Mouse (Mus musculus): ENCODE measurements around the gene Wfikkn2.

Wfikkn2 gene

GRCm38 (mm10) chr11:94221257-94221656 lies 24.5 kb downstream of the Wfikkn2 start:
- no peak for DNase-seq (ENCODE audit: low read depth, low spot score)

DNA sequence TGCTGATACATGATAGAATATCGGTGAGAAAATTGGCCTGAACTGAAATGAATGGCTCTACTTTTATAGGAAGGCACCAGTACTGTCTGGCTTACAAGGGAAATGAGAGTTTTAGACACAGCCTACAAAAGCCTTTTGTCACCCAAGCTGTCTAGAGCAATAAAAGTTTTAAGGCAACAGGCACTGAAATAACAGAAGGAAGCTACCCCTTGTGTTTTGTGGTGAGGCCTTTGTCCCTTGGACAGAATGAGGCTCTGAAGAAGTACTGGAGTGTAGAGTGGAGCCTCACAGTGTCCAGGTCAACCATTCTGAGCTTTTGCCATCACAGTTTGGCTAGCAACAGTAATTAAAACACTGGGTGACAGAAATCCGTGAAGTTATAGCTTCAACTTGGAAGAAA lies 29.6 kb downstream of the Wfikkn2 start:
- no peak for DNase-seq (ENCODE audit: low read depth, low spot score)

DNA sequence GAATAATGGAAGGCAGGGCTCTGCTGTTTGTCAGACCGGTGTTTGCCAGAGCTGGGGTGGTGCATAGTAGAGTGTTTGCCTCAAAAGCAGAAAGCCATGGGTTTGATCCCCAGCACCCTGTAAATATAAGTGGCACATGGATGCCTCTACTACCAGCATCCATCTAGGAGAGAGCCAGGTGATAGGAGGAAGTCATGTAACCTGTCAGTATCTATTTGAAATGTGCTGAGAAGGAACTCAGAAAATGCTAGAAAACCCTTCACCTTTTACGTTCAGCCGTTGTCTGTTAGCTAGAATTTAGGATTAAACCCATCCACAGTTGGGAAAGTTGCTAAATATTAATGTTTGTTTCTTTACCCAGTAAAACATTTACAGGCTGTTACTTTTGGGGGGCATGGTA lies 30.2 kb downstream of the Wfikkn2 start:
- no peak for DNase-seq (ENCODE audit: low read depth, low spot score)

- DNase-seq (ENCODE audit: low read depth, low spot score): no peak
These were observed 31.8 kb downstream of the Wfikkn2 start for GRCm38 (mm10) chr11:94213735-94214594.

DNA sequence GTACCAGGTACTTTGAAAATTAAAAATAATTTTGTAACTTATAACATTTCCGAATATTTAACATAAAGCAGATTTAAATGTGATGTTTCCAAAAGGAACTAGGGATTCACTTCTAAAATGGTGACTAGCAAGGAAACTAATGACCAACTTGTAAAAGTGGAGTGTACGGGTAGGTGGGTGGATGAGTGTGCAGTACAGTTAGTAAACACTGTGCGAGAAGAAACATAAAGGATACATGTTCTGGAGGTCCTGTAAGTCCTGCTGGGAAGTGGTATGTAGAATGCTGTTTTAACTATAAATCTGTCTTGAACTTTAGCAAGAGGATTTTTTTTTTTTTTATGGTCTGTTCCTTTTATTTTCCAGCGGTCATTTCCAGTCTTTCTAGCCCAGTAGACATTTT lies 32.8 kb downstream of the Wfikkn2 start:
- no peak for DNase-seq (ENCODE audit: low read depth, low spot score)

DNA sequence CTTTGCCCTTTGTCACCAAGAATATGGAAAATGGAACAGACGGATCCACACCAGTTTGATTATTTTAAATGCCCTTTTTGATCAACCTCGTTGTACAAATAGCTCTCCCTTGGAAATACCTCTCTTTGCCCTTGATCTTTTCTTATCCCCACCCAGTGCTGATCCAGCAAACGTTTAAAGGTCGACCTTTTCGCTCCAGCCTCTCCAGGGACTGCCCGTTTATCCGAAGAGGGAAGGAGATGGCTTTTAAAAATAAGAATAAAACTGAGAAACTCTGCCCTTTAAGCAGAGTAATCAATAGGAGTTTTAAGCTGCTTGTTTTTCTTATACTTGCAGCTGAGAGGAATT lies 33.3 kb downstream of the Wfikkn2 start:
- DNase-seq (ENCODE audit: low read depth, low spot score): no peak

DNA sequence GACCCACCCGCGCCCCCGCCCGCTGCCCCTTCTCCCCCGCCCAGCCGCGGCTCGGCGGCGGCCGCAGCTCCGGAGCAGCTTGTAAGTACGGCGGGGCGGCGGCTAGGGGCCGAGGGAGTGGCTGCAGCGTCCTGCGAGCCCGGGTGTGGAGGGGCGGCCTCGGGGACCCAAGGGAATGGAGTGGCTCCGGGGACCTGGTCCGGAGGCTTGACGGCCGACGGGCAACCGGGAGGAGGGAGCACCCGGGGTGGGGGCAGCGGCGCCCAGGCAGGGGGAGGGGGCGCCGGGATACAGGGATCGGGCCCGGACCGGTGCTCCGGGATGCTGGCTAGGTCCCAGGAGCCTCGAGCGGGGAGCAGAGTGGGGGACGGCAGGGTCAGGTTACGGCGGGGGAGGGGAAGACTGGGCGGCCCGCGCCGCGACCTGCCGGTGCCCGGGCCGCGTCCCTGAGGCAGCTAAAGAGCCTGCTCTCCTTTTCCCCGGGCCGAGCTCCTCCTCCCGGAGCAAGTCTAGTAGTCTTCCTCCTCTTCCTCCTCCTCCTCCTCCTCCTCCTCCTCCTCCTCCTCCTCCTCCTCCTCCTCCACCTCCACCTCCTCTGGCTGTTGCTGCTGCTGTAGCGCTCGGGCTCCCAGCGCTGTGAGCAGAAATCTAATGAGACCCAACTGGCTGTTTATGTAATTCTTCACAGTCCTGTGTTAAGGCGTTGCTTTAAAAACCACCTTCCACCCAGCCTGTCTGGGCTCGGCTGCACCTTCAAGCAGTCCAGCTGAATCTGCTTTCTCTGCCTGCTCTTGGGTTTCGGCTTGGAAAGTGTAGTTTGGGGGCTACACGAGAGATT lies 33.9 kb downstream of the Wfikkn2 start:
- DNase-seq (ENCODE audit: low read depth, low spot score): peak; percentile 58

- DNase-seq (ENCODE audit: low read depth, low spot score): peak; percentile 100
These were observed 34.6 kb downstream of the Wfikkn2 start, which contains the start of gene Tob1 for GRCm38 (mm10) chr11:94211124-94211603. Gene Tob1, plus strand, starts transcription at chr11:94211454.

- peak; percentile 97 for DNase-seq (ENCODE audit: low read depth, low spot score)
These were observed 35.4 kb downstream of the Wfikkn2 start for GRCm38 (mm10) chr11:94210191-94211086.

DNA sequence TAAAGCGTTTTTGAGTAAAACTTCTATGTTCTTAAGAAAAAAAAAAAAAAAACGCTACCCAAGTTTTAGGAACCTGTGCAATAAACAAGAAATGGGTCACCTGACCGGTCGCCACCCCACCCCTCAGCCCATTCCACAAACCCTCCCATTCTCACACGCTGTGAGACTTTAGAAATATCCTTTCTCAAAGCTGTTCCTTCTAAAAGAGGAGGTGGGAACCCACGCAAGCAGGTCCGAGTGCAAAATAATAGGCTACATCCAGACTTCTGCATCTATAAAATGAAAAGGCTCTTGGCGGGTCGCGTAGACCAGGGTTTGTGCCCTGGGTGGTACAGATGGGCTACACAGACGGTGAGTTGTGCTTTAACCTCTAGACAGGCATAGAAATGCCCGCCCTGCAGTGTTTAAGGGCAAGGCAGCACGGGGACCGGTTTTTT lies 36.1 kb downstream of the Wfikkn2 start:
- no peak for DNase-seq (ENCODE audit: low read depth, low spot score)

DNA sequence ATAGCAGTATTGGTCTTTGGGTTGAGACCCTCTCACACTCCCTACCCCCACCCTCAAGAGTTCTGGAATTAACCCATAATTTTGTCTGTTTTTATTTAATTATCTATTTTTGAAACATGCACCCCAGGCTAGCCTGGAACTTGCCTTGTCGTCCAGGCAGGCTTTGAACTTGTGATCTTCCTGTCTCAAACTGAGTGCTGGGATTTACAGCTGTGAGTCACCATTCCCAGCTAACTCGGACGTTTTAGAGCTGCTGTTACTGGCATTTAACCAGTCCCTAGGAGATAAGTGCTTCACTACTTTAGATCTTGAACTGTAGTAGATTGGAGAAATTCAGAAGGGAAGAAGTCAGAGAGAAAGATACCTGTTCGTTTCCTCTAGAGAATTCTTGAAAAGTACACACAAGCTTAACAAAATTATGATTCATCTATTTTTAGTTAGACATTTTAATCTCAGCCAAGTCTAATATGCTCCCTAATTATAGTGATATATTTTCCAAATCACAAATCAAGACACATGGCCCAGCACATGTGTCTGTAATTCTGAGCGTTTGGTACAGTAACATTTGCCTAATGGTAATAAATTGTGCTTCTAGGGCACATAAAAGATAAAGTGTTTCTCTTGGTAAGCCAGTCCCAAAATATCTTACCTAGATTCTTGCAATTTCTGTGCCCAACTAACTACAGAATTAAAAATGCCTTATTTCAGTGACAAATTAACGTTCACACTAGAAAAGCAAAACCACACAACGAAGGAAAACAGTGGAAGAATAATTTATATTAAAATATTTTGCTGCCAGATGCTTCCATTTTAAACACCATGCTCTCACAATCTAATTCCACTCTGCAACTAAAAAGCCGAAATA lies 36.8 kb downstream of the Wfikkn2 start:
- DNase-seq (ENCODE audit: low read depth, low spot score): no peak

GRCm38 (mm10) chr11:94206398-94207114 lies 39.2 kb downstream of the Wfikkn2 start:
- DNase-seq (ENCODE audit: low read depth, low spot score): no peak

DNA sequence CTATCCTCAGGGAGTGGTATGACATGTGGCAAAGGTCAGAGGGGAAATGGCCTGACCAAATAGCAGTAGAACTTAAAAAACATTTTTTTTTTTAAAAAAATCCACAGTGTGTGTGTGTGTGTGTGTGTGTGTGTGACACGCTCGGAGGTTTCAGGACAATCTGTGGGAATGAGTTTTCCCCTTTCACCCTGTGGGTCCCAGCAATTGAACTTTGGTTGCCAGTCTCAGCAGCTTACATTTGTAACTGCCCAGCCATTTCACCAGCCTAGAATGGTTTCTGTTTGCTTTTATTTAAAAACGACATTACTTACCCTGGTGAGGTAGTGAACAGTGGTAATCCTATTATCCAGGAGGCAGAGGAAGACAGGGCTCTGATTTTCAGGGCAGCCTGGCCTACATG lies 42.7 kb downstream of the Wfikkn2 start:
- DNase-seq (ENCODE audit: low read depth, low spot score): no peak

DNA sequence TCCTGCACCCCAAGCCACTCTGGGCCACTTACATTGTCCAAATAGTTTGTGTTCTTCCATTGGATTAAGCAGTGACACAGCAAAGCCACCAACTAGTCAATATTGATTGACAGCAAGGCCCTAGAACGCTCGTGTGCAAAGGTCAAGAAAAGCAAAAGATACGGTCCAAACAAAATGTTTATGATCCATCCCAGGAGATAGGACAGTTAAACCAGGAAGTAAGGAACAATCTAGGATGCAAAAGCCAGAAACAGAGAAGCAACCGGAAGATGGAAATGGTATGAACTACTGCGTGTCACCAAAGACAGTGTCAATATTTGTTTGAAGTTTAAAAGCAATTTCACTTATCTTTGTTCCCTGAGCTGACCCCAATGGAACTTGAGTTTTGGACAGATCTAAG lies 43.7 kb downstream of the Wfikkn2 start:
- DNase-seq (ENCODE audit: low read depth, low spot score): no peak

DNA sequence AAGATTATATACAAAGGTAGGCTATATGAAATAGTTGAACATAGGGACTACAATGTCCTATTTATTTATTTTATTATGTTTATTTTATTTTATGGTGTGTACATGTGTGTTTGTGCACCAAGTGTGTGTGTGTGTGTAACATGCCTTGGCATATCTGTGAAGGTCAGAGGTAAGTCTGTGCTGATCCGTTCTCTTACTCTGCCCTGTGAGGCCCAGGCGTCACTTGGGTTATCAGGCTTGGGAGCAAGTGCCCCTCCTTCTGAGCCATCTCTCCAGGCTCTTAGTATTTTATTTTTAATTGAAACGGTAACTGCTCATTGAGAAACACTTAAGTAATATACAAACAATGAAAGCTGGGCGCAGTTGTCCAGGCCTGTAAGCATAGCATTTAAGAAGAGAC lies 45.4 kb downstream of the Wfikkn2 start:
- no peak for DNase-seq (ENCODE audit: low read depth, low spot score)

- DNase-seq (ENCODE audit: low read depth, low spot score): no peak
These were observed 46.0 kb downstream of the Wfikkn2 start for GRCm38 (mm10) chr11:94199771-94200170.

DNA sequence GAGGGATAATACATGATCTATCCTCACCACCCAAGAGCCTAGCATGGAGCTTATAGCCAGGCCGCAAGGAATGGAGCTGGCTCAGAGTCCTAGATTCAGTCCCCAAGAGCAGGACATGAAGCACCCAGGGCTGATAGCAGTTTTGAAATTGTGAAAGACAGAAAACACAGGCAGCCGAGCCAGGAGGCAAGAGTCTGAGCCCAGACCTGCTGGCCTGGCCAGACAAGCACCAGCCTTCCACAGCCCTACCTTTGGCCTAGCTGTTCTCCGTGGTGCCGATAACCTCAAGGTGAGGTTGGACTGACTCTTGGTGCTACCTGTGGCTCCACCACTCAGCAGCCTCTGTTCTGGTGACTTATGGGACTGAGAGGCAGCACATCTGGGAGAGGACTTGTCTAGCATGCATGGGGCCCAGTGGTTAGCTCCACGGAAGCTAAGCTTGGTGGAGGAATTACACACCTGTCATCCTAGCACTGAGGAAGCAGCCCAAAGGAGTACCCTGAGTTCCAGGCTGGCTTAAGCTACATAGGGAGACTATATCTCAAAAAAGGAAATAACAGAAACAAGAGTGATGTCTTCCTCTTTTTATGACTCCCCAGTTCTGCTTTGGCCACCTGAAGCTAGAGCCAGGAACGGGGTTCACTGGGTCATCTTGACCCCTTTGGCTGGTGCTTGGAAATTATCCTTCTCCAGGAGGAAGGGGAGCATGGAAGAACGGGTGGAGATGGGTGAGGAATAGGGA lies 47.2 kb downstream of the Wfikkn2 start:
- no peak for DNase-seq (ENCODE audit: low read depth, low spot score)

GRCm38 (mm10) chr11:94196311-94196710 lies 49.5 kb downstream of the Wfikkn2 start:
- DNase-seq (ENCODE audit: low read depth, low spot score): no peak

DNA sequence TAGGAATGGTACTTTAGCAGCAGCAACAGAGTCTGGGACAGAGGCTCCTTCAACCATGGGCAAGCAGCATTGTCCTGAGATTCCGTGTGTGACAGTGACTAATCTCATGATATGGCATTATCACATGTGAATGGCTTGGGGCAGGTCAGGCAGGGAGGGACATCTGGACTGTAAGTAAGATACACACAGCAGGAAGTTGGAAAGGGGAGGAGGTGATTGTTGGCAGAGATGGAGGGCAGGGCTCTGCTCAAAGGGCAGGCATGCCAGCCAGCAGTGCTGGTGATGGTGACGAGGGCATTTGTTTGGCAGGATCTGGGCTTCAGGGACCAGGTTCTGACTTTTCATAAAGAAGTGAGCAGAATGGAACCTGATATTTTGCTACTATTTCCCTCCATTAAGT lies 52.7 kb downstream of the Wfikkn2 start:
- no peak for DNase-seq (ENCODE audit: low read depth, low spot score)

Data from forelimb bud, embryonic 11.5 days (tissue).